Mouse (Mus musculus): ENCODE measurements at regions not wholly inside any gene's neighbourhood (a gene's known extent, or its start where the extent isn't known, plus 50 kb on each side); places are given as distances from the start of the nearest gene placed in this dataset.

DNA sequence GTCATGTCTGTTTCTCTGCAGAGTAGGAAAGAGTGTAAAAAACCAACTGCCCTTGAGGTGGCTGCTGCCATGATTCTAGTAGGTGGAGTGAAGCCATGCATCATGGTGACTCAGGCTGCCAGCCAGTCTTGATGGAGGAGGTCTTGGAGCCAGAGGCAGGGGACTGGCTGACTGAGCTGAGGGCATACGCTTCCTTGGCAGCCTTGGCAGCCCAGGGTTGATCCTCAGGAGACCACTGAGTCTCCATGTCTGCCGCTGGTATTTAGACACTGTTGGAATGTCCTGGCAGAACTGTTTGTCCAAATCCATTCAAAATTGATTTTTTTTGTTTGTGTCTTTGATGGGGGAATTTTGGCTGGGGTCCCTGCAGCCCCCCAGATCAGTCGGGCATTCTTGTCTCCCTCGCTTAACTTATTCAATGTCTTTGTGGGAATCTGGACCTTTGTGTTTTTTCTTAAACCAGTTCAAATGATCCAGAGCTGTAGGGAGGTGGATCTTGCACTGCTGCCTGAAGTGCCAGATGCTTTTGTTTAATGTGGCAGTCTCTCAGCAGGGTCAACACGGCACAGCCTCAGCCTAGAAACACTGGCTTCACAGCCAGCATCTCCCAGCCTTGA, 139.0 kb downstream of the 1500009L16Rik start:
- no peaks in the 10 kb centered on the region for H3K9me3 ChIP-seq (replicated peaks)
- no peak overlapping the region for H3K9ac ChIP-seq
- no peaks in the 10 kb centered on the region for H3K27me3 ChIP-seq
- WGBS: 36% methylated on average over 5 of the region's 5 CpGs
- ATAC-seq (ENCODE audit: low FRiP score): no peak
- no peak overlapping the region for H3K4me2 ChIP-seq (replicated peaks)
- no peak overlapping the region for H3K4me3 ChIP-seq
- no peak overlapping the region for H3K27ac ChIP-seq
- no peaks in the 10 kb centered on the region for H3K36me3 ChIP-seq
- peaks cover 8% of the 10 kb centered on the region; the same call in 1 of the 2 replicates for H3K4me1 ChIP-seq

DNA sequence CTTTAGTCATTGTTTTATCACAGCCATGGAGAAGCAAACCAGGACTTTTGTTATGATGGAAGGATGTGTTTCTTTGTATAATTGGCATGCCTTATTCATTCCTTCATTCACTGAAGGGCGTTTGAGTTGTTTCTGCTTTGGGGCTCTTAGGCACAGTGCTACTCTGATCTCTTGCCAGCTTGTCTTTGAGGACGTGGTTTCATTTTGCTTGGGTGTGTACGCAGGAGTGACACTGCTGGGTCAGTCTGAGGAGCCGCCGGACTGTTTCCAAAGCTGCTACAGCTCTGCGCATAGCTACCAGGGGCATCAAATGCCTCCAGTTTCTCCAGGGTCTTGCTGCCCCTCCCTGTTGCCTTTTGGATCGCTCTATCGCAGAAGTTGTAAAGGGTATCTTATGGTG, 141.9 kb downstream of the 1500009L16Rik start:
- WGBS: 87% methylated on average over 8 of the region's 8 CpGs
- ATAC-seq (ENCODE audit: low FRiP score): no peak
- H3K27ac ChIP-seq: no peak overlapping the region
- peaks cover 8% of the 10 kb centered on the region; the same call in 1 of the 2 replicates for H3K4me1 ChIP-seq
- H3K9me3 ChIP-seq (replicated peaks): no peaks in the 10 kb centered on the region
- H3K27me3 ChIP-seq: no peaks in the 10 kb centered on the region; the same call in 1 of the 2 replicates
- H3K36me3 ChIP-seq: no peaks in the 10 kb centered on the region
- no peak overlapping the region for H3K4me2 ChIP-seq (replicated peaks)
- no peak overlapping the region for H3K4me3 ChIP-seq
- no peak overlapping the region for H3K9ac ChIP-seq

GRCm38 (mm10) chr10:83865929-83866328, 143.3 kb downstream of the 1500009L16Rik start:
- no peak overlapping the region for H3K9ac ChIP-seq
- no peak overlapping the region for H3K27ac ChIP-seq
- no peak overlapping the region for H3K4me3 ChIP-seq
- H3K4me2 ChIP-seq (replicated peaks): no peak overlapping the region
- WGBS: 65% methylated on average over 5 of the region's 5 CpGs
- H3K4me1 ChIP-seq: peaks cover 8% of the 10 kb centered on the region; the same call in 1 of the 2 replicates
- no peaks in the 10 kb centered on the region for H3K9me3 ChIP-seq (replicated peaks)
- ATAC-seq (ENCODE audit: low FRiP score): no peak
- no peaks in the 10 kb centered on the region; the same call in 1 of the 2 replicates for H3K27me3 ChIP-seq
- H3K36me3 ChIP-seq: no peaks in the 10 kb centered on the region

- Histone ChIP-seq H3K27ac (no peak overlapping the region), H3K4me1 (peaks cover 3% of the 10 kb centered on the region; the same call in 1 of the 2 replicates), H3K36me3 (no peaks in the 10 kb centered on the region), H3K9me3 (replicated peaks) (no peaks in the 10 kb centered on the region), H3K4me2 (replicated peaks) (no peak overlapping the region), H3K4me3 (no peak overlapping the region), H3K27me3 (no peaks in the 10 kb centered on the region; the same call in 1 of the 2 replicates), H3K9ac (no peak overlapping the region)
- ATAC-seq (ENCODE audit: low FRiP score): no peak
- WGBS: 45% methylated on average over 4 of the region's 4 CpGs
Measured at GRCm38 (mm10) chr10:83871736-83872400, 149.2 kb downstream of the 1500009L16Rik start.

GRCm38 (mm10) chr10:83878745-83879144, 156.1 kb downstream of the 1500009L16Rik start:
- 89% methylated on average over 2 of the region's 2 CpGs for WGBS
- Histone ChIP-seq H3K27me3 (no peaks in the 10 kb centered on the region), H3K9ac (no peak overlapping the region), H3K4me2 (replicated peaks) (no peak overlapping the region), H3K27ac (no peak overlapping the region), H3K9me3 (replicated peaks) (no peaks in the 10 kb centered on the region), H3K36me3 (no peaks in the 10 kb centered on the region), H3K4me3 (no peak overlapping the region), H3K4me1 (peaks cover 5% of the 10 kb centered on the region; the same call in 1 of the 2 replicates)
- ATAC-seq (ENCODE audit: low FRiP score): no peak

GRCm38 (mm10) chr10:83882119-83882890, 159.6 kb downstream of the 1500009L16Rik start:
- Histone ChIP-seq H3K4me3 (no peak overlapping the region), H3K36me3 (no peaks in the 10 kb centered on the region), H3K27me3 (no peaks in the 10 kb centered on the region), H3K27ac (no peak overlapping the region), H3K9ac (no peak overlapping the region), H3K4me1 (peaks cover 5% of the 10 kb centered on the region; the same call in 1 of the 2 replicates), H3K4me2 (replicated peaks) (no peak overlapping the region), H3K9me3 (replicated peaks) (no peaks in the 10 kb centered on the region)
- 61% methylated on average over 17 of the region's 17 CpGs for WGBS
- no peak for ATAC-seq (ENCODE audit: low FRiP score)

- Histone ChIP-seq H3K9me3 (replicated peaks) (no peaks in the 10 kb centered on the region), H3K4me1 (peaks cover 5% of the 10 kb centered on the region; the same call in 1 of the 2 replicates), H3K4me2 (replicated peaks) (no peak overlapping the region), H3K27me3 (no peaks in the 10 kb centered on the region), H3K27ac (no peak overlapping the region), H3K36me3 (no peaks in the 10 kb centered on the region), H3K9ac (no peak overlapping the region), H3K4me3 (no peak overlapping the region)
- 55% methylated on average over 1 of the region's 1 CpGs for WGBS
- no peak for ATAC-seq (ENCODE audit: low FRiP score)
Measured at GRCm38 (mm10) chr10:83882891-83883185, 160.2 kb downstream of the 1500009L16Rik start.

DNA sequence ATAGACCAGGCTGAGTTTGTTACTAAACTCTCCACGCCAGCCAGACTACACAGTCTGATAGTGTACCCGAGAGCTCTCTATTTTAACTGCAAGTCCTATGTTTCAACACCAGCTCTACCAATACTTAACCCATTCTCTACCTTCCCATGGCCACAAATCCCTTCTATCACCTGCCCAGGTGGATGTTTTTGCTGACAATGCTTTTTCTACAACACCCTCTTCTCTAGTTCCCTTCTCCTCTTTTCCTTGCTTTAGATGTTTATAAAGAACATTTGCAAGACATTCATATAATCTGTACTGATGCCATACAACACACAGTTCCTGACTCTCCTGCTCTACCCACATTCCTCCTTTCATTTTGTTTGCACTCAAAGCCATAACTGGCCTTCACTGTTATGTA, 161.9 kb downstream of the 1500009L16Rik start:
- Histone ChIP-seq H3K4me3 (no peak overlapping the region), H3K9ac (no peak overlapping the region), H3K27ac (no peak overlapping the region), H3K9me3 (replicated peaks) (no peaks in the 10 kb centered on the region), H3K4me1 (peaks cover 7% of the 10 kb centered on the region), H3K36me3 (no peaks in the 10 kb centered on the region), H3K27me3 (no peaks in the 10 kb centered on the region), H3K4me2 (replicated peaks) (no peak overlapping the region)
- no peak for ATAC-seq (ENCODE audit: low FRiP score)
- WGBS: 91% methylated on average over 2 of the region's 2 CpGs

DNA sequence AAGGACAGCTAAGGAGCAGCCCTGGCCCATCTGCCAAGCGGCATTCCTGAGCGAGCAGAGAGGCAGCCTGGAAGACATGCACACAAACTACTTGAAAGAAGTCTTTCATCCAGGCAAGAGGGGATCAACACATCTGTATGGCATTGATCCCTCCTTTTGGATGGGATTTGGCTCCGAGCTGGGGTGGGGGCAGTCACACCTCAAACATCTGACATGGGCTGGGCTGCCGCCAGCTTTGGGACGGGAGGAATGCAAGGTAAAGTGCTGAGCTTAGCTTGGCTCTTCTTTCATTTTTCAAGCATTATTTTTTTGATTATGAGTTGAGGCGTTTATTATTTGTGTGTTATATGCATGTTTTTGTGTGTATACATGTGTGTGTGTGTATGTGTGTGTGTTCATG, 165.9 kb downstream of the 1500009L16Rik start:
- 65% methylated on average over 6 of the region's 6 CpGs for WGBS
- Histone ChIP-seq H3K4me2 (replicated peaks) (no peak overlapping the region), H3K4me1 (peaks cover 3% of the 10 kb centered on the region; the same call in 1 of the 2 replicates), H3K36me3 (no peaks in the 10 kb centered on the region), H3K4me3 (no peak overlapping the region), H3K9me3 (replicated peaks) (no peaks in the 10 kb centered on the region), H3K27ac (no peak overlapping the region), H3K27me3 (no peaks in the 10 kb centered on the region), H3K9ac (no peak overlapping the region)
- ATAC-seq (ENCODE audit: low FRiP score): no peak

DNA sequence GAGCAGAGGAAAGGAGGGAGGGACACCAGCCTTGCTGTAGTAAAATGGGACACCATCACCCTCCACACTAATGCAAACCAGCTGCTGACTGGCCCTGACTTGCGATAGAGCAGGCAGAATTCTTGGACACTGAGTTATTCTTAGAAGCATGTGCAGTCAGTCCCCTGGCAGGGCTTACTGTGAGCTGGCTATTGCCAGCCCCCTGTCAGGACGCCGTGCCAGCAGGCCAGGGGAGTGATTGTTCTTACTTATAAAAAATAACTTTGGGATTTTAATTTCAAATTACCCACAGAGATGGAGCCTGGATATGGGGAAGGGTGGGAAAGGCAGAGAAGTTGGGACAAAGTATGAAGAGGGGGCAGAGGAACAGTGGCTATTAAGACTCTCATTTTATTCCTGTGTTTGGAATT, 173.1 kb downstream of the 1500009L16Rik start:
- Histone ChIP-seq H3K4me3 (no peak overlapping the region), H3K9ac (no peak overlapping the region), H3K4me2 (replicated peaks) (no peak overlapping the region), H3K4me1 (peaks cover 5% of the 10 kb centered on the region; the same call in 1 of the 2 replicates), H3K27ac (no peak overlapping the region; the same call in 1 of the 2 replicates), H3K9me3 (replicated peaks) (no peaks in the 10 kb centered on the region), H3K36me3 (no peaks in the 10 kb centered on the region), H3K27me3 (no peaks in the 10 kb centered on the region)
- WGBS: 64% methylated on average over 3 of the region's 3 CpGs
- ATAC-seq (ENCODE audit: low FRiP score): no peak

DNA sequence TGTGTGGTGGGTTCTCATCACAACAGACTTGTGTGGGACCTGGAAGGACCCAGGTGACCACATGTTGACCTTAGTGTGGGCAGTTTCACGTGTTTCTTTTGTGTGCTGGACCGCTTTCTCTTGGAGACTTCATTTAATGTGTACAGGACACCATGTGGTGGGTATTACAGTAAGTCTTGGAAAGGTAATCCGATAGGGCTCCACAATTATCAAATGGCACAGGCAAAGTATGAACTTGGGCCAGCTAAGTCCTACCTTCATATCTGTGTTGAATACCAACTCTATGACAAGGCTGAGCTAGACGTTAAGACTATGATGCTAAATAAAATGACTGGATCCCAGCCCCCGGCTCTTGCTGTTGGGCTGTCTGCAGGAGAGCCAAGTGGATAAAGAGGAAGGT, 173.5 kb downstream of the 1500009L16Rik start:
- H3K9ac ChIP-seq: no peak overlapping the region
- ATAC-seq (ENCODE audit: low FRiP score): no peak
- H3K9me3 ChIP-seq (replicated peaks): no peaks in the 10 kb centered on the region
- WGBS: 79% methylated on average over 5 of the region's 5 CpGs
- no peaks in the 10 kb centered on the region for H3K36me3 ChIP-seq
- H3K4me3 ChIP-seq: no peak overlapping the region
- H3K27ac ChIP-seq: no peak overlapping the region; the same call in 1 of the 2 replicates
- no peaks in the 10 kb centered on the region for H3K27me3 ChIP-seq
- H3K4me1 ChIP-seq: peaks cover 5% of the 10 kb centered on the region; the same call in 1 of the 2 replicates
- H3K4me2 ChIP-seq (replicated peaks): no peak overlapping the region

DNA sequence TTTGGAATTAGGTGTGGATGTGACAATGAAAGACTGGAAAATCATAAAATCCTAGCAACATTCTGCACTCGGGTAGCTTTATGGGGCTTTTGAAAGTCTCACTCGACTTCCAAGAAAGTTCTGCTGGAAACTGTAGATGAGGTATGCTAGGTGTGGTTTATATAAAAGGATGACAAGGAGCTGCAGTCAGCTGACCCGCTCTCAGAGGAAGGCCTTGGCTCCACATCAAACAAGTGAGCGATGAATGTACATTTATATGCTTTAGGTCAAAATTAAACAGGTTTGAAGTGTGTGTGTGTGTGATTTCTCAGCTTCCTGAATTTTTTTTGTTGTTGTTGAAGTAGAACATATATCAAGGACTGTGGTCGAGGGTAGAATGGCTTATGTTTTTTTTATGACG, 174.9 kb downstream of the 1500009L16Rik start:
- Histone ChIP-seq H3K36me3 (no peaks in the 10 kb centered on the region), H3K27ac (no peak overlapping the region), H3K4me1 (peaks cover 5% of the 10 kb centered on the region; the same call in 1 of the 2 replicates), H3K9ac (no peak overlapping the region), H3K4me2 (replicated peaks) (no peak overlapping the region), H3K4me3 (no peak overlapping the region), H3K27me3 (no peaks in the 10 kb centered on the region), H3K9me3 (replicated peaks) (no peaks in the 10 kb centered on the region)
- WGBS: 84% methylated on average over 6 of the region's 6 CpGs
- no peak for ATAC-seq (ENCODE audit: low FRiP score)

All from hindbrain, embryonic 12.5 days (tissue).